Mouse (Mus musculus): Measurements from ENCODE around the gene Dbx2.

- TF ChIP-seq CTCF (IDR thresholded peaks at IDR 0.05; ENCODE audit: low read depth) (no peak), EP300 (IDR thresholded peaks at IDR 0.05; ENCODE audit: low read depth) (no peak)
Observed at GRCm38 (mm10) chr15:95691129-95691528, 35.4 kb upstream of the Dbx2 start.
